Mouse (Mus musculus) heart, postnatal 0 days (tissue): ENCODE data around the gene Grik4.

Experiments
- CTCF ChIP-seq: IDR thresholded peaks from 2 replicates; pipeline ENCODE4 v1.5.1; 2016; ENCODE audit warnings: antibody characterized with exemption, control low read depth, low read depth
- EP300 ChIP-seq: IDR thresholded peaks from 2 replicates; pipeline ENCODE4 v1.6.1; 2016; ENCODE audit warnings: antibody characterized with exemption, low read depth

GRCm38 (mm10) chr9:42490589-42491382 lies 453.5 kb downstream of the Grik4 start:
- TF ChIP-seq CTCF (no peak), EP300 (no peak)
